Mouse (Mus musculus): ENCODE data around the gene Limch1. TPM values are rescaled to one million over a fixed set of nuclear protein-coding genes. Genes with fewer than 3 reads are reported as not detected.

Gene Limch1
- total RNA-seq, 2 experiments from 2014 or later: 99.5 to 124 TPM

GRCm38 (mm10) chr5:66814674-66815073 is 69.0 kb downstream of the Limch1 start:
- DNase-seq (ENCODE audit: low spot score in 2 of 2): no peak
- intact Hi-C loops (cut with DNase I): no loop called here

DNA sequence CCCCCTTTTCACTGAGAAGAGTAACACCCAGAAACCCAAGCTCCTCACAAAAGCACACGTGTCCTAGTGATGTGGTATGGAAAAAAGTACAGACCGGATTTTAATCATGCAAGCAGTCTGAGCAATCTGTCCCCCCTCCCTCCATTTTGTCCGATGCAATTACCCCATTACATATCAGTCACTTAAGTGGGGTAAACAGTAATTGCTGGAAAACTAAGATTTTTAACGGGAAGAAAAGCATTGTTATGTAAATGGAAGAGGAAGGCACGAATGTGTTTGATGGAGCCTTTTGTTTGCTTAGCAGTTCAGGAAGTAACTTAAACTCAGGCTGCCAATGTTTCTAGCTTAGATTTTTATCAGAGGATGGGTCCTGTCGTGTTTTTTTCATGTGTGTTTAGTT is 70.2 kb downstream of the Limch1 start:
- intact Hi-C loops (cut with DNase I): no loop called here
- DNase-seq (ENCODE audit: low spot score in 2 of 2): no peak

DNA sequence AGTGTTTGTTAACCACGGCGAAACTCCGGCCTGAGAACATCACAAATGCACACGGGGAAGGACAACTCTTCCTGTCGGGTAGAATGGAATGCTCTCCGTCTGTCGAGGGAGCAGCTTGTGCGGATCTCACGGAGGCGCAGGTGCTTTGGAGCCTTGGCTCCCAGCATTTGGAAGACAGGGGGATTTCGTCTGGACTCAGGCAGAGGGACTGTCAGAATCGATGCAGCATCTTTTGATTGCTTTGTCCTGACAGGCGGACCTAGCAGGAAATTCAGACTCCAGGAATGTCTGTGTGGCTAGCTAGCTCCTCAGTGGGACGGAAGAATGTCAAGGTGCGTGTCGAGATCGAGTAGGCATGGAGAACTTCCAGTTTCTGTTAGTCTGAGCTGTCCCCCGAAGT is 71.1 kb downstream of the Limch1 start:
- DNase-seq (ENCODE audit: low spot score in 2 of 2): no peak
- intact Hi-C loops (cut with DNase I): no loop called here

- DNase-seq (ENCODE audit: low spot score in 2 of 2): no peak
Observed at GRCm38 (mm10) chr5:66817184-66817956, 71.7 kb downstream of the Limch1 start.

GRCm38 (mm10) chr5:66822500-66823205 is 77.0 kb downstream of the Limch1 start:
- DNase-seq (ENCODE audit: low spot score in 2 of 2): no peak
- intact Hi-C loops (cut with DNase I): no loop called here

More at GRCm38 (mm10) chr5:66817184-66817956, 71.7 kb downstream of the Limch1 start:
- intact Hi-C loops (cut with DNase I): no loop called here

DNA sequence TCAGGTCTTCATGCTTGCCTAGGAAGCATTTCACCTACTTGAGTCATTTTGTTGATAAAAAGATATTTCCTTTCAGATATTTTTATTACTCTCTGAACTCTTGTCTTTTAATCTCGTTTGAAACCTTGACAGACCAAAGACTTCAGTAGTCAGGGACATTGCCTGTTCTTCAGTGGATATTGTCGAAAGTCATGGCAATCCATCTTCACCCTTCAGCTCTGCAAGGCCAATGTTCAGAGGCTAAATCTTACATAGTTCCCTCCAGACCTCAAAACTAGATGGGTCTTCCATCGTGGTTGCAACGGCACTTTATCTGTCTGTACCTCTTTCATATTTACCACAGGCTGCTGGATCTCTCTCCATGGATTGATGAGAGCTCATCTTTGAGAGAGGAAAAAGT is 80.0 kb downstream of the Limch1 start:
- no peak for DNase-seq (ENCODE audit: low spot score in 2 of 2)
- intact Hi-C loops (cut with DNase I): no loop called here

DNA sequence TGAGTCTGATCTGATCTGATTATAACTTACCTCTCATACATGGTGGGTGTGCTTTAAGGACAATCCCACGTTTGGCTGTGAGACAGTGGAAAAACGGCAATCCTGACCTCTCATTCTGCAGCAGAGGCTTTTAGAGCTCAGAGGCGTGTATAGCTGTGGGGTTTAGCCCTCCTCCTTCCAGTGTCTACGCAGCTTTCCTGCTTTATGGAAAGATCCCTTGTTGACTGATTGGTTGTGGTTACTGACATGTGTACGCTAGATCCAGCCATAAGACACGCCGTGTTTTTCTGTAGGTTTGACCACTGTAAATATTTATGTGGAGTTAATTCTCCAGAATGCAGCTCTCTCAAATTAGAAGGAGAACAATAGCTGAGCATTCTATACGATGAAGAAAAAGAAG is 81.2 kb downstream of the Limch1 start:
- intact Hi-C loops (cut with DNase I): no loop called here
- DNase-seq (ENCODE audit: low spot score in 2 of 2): no peak

- no peak for DNase-seq (ENCODE audit: low spot score in 2 of 2)
- intact Hi-C loops (cut with DNase I): no loop called here
Observed at GRCm38 (mm10) chr5:66829505-66829904, 83.9 kb downstream of the Limch1 start.

- DNase-seq (ENCODE audit: low spot score in 2 of 2): no peak
- intact Hi-C loops (cut with DNase I): no loop called here
Observed at GRCm38 (mm10) chr5:66830206-66830605, 84.6 kb downstream of the Limch1 start.

DNA sequence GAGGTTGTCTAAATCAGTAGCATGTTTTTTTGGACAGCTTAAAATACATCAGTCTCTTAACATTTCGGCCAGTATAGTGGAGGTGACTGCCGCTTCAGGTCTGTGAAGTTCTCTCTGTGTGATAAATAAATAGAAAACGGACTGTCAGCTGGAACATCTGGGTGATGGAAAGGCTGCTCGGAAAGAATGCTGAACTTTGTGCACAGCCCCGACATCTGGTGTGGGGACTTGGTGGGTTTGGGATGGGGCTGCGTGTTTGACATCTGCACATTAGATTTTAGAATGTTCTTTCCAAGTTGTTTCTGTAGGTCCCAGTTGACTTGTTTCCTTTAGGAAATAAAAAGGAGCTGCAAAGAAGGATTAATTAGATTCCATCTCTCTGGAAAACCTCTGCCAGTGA is 89.1 kb downstream of the Limch1 start:
- DNase-seq (ENCODE audit: low spot score in 2 of 2): no peak
- intact Hi-C loops (cut with DNase I): no loop called here

- DNase-seq (ENCODE audit: low spot score in 2 of 2): no peak
- intact Hi-C loops (cut with DNase I): no loop called here
Observed at GRCm38 (mm10) chr5:66836892-66837291, 91.3 kb downstream of the Limch1 start.

DNA sequence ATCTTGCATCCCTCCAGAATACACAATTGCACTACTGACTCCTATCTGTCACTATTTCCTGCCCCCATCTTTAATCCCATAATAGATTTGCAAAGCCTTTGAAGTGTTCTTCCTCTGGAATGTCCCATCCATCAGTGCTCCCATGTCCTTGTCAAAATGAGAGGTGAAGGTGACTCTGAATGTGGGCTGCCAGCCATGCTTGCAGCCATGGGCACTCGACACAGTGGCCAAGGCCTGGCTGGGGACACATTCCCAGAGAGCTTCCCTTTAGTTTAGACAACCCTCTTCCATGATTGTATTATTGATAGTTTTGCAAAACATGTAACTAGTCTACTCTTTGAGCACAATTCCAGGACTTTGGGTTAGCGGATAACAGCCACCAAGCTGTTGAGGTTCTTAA is 96.3 kb downstream of the Limch1 start:
- no peak for DNase-seq (ENCODE audit: low spot score in 2 of 2)
- intact Hi-C loops (cut with DNase I): no loop called here

DNA sequence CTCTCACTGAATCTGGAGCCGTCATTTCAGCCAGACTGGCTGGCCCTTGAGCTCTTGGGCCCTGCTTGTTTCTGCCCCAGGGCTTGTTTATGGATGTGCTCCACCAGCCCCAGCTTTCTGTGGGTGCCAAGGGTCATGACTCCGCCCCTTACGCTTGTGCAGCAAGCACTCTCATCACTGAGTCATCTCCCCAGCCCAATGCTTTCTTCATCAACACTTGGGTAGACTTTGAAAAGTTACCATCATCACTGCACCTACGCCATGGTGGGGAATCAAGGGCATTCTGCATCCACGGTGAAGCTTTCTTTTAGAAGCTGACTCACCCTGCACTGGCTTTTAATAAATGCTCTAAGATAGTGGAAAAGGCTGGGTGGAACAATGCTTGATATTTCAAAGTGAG is 97.1 kb downstream of the Limch1 start:
- intact Hi-C loops (cut with DNase I): no loop called here

GRCm38 (mm10) chr5:66848136-66848535 is 102.5 kb downstream of the Limch1 start:
- no peak for DNase-seq (ENCODE audit: low spot score in 2 of 2)
- intact Hi-C loops (cut with DNase I): no loop called here

More for the DNA sequence above, 97.1 kb downstream of the Limch1 start:
- no peak for DNase-seq (ENCODE audit: low spot score in 2 of 2)

GRCm38 (mm10) chr5:66849148-66849547 is 103.5 kb downstream of the Limch1 start:
- intact Hi-C loops (cut with DNase I): no loop called here
- DNase-seq (ENCODE audit: low spot score in 2 of 2): no peak

GRCm38 (mm10) chr5:66850721-66851251 is 105.2 kb downstream of the Limch1 start:
- peak; percentile 47 to 57 for DNase-seq (ENCODE audit: low spot score in 2 of 2)
- intact Hi-C loops (cut with DNase I): loop anchor here (5.0 kb wide), 1 partner anchor 62 kb away; no protein-coding TSS in a partner anchor

DNA sequence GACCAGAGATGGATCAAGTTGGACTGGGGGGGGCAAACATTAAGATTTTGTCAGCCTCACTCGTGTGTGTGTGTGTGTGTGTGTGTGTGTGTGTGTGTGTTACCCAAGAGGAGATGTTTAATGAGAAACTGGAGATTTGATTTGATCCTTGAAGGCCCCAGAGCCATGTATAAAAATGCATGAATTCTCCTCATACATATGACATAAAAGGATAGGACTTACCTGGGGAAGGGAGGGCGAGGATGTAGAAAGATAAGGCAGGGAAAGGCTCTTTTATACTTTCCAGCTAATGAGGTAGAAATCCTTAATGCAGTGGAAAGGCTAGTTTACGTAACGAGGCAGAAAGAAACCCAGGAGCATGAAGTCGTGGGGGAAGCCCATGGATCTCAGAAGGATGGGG is 106.1 kb downstream of the Limch1 start:
- intact Hi-C loops (cut with DNase I): loop anchor here (5.0 kb wide), 1 partner anchor 61 kb away; no protein-coding TSS in a partner anchor
- no peak for DNase-seq (ENCODE audit: low spot score in 2 of 2)

DNA sequence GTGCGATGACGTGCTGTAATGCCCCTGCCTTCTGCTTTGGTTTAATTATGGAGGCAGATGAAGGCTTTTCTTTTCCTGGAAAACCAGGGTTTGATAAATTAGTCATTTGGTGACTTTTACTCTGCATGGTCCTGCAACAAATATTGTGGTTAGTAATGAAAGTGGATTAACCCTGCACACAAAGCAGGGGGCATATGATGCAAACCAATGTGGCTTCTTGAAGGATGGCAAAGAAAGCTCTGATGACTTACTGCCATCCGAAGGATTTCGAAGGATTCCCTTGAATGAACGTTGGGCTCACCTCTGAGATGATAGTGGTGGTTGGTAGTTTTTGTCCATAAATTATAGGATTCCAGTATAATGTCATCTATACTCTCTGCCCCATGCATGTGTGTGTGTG is 108.6 kb downstream of the Limch1 start:
- intact Hi-C loops (cut with DNase I): loop anchor here (5.0 kb wide), 1 partner anchor 58 kb away; no protein-coding TSS in a partner anchor
- no peak for DNase-seq (ENCODE audit: low spot score in 2 of 2)

DNA sequence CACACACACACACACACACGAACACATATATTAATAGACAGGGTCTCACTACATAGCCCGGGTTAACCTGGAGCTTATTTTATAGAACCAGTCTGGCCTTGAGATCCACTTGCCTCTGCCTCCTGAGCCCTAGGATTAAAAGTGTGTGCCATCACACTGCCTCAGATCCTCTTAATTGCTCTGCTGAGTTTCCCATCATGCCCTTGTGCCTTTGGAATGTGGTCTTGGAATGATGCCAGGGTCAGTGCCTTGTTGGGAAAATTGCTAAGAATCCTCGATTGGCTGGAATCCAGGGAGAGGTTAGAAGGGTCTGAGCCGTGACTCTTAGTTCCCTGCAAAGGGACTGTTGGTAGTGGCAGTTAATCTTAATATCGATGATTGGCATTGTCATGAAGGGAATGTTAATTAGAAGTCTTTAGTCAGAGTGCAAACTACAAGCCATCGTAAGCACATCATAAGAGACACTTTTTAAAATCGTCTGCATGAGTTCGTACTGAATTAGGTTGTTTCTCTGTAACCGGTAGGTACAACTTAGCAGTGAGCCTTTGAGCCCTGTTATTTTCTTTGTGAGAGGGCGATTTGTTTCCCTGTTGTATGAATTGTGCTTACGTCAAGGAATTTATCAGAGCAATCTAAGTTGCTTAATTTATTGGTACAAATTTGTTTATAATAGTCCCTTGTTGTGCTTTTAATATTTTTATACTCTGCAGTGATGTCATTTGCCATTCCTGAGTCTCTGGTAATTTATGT is 109.9 kb downstream of the Limch1 start:
- DNase-seq (ENCODE audit: low spot score in 2 of 2): no peak
- intact Hi-C loops (cut with DNase I): no loop called here

DNA sequence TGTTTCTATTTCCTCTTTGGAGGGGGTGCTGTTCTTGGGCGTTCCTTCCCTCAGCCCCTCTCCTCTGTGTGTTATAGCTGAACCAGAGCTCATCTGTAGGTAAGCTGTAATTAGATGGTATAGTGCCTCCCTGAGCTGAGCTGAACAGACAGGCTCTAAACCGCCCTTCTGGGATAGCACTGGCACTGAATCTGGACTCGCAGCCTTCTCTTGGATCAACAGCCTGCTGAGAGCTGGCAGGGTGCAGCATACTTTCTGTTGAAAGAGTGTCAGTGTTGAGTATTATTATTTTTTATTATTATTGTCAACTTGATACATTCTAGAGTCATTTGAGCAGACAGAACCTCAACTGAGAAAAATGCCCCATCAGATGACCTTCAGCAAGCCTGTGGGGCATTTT is 113.9 kb downstream of the Limch1 start:
- intact Hi-C loops (cut with DNase I): no loop called here
- DNase-seq (ENCODE audit: low spot score in 2 of 2): no peak
